Mouse (Mus musculus): ENCODE data around the gene Setd1b. TPM values are rescaled to one million over a fixed set of nuclear protein-coding genes. Genes with fewer than 3 reads are reported as not detected.

Setd1b gene
- polyA plus RNA-seq, 1 experiment from 2014 or later = 10.3 TPM

GRCm38 (mm10) chr5:123130814-123131148 is 11.2 kb upstream of the Setd1b start:
- Histone ChIP-seq H3K9ac (ENCODE audit: low read length) (no peak overlapping the region), H3K27ac (ENCODE audit: low read depth) (no peak overlapping the region), H3K36me3 (ENCODE audit: control insufficient read depth, insufficient read depth, low read length) (peaks cover 4% of the 10 kb centered on the region), H3K27me3 (replicated peaks; ENCODE audit: control insufficient read depth, insufficient read depth, low read length) (no peaks in the 10 kb centered on the region), H3K9me3 (ENCODE audit: control insufficient read depth, low read length) (no peaks in the 10 kb centered on the region), H3K4me2 (ENCODE audit: low read length) (no peak overlapping the region), H3K4me3 (ENCODE audit: low read depth, low read length) (no peak overlapping the region), H3K4me1 (replicated peaks; ENCODE audit: control insufficient read depth, insufficient read depth, low read length) (peaks cover 40% of the 10 kb centered on the region)
- WGBS = 82% methylated on average over 5 of the region's 5 CpGs
- ATAC-seq (replicated peaks; ENCODE audit: low FRiP score, low TSS enrichment, low read depth) (no peak), DNase-seq (ENCODE audit: low spot score) (no peak)

- H3K4me1 ChIP-seq (replicated peaks; ENCODE audit: control insufficient read depth, insufficient read depth, low read length) = peaks cover 57% of the 10 kb centered on the region
- DNase-seq (ENCODE audit: low spot score) (peak; percentile 87), ATAC-seq (replicated peaks; ENCODE audit: low FRiP score, low TSS enrichment, low read depth) (peak; percentile 12)
- WGBS = 3% methylated on average over 44 of the region's 44 CpGs
- peaks cover 4% of the 10 kb centered on the region for H3K36me3 ChIP-seq (ENCODE audit: control insufficient read depth, insufficient read depth, low read length)
- peak within 1 kb of the TSS; percentile 33 for H3K4me3 ChIP-seq (ENCODE audit: low read depth, low read length)
- H3K27ac ChIP-seq (ENCODE audit: low read depth) = peak within 1 kb of the TSS; percentile 100; the same call in 1 of the 2 replicates
- H3K4me2 ChIP-seq (ENCODE audit: low read length) = peak within 1 kb of the TSS; percentile 69
- no peaks in the 10 kb centered on the region for H3K9me3 ChIP-seq (ENCODE audit: control insufficient read depth, low read length)
- H3K27me3 ChIP-seq (replicated peaks; ENCODE audit: control insufficient read depth, insufficient read depth, low read length) = no peaks in the 10 kb centered on the region
- peak within 1 kb of the TSS; percentile 44 for H3K9ac ChIP-seq (ENCODE audit: low read length)
Observed at GRCm38 (mm10) chr5:123132308-123133071, 9.5 kb upstream of the Setd1b start, which contains the start of gene Rhof. Gene Rhof, minus strand, starts transcription at chr5:123132692.

- no peaks in the 10 kb centered on the region for H3K9me3 ChIP-seq (ENCODE audit: control insufficient read depth, low read length)
- peak overlapping the region; percentile 69 for H3K4me2 ChIP-seq (ENCODE audit: low read length)
- peaks cover 4% of the 10 kb centered on the region for H3K36me3 ChIP-seq (ENCODE audit: control insufficient read depth, insufficient read depth, low read length)
- H3K27me3 ChIP-seq (replicated peaks; ENCODE audit: control insufficient read depth, insufficient read depth, low read length) = no peaks in the 10 kb centered on the region
- 0 out of 2 replicates have a peak overlapping the region, but pooled peaks have one; percentile 33 for H3K4me3 ChIP-seq (ENCODE audit: low read depth, low read length)
- H3K9ac ChIP-seq (ENCODE audit: low read length) = no peak overlapping the region
- H3K27ac ChIP-seq (ENCODE audit: low read depth) = peak overlapping the region; percentile 100; the same call in 1 of the 2 replicates
- WGBS = 20% methylated on average over 18 of the region's 18 CpGs
- peaks cover 60% of the 10 kb centered on the region for H3K4me1 ChIP-seq (replicated peaks; ENCODE audit: control insufficient read depth, insufficient read depth, low read length)
- ATAC-seq (replicated peaks; ENCODE audit: low FRiP score, low TSS enrichment, low read depth) (no peak), DNase-seq (ENCODE audit: low spot score) (peak; percentile 99)
Observed at GRCm38 (mm10) chr5:123133083-123133783, 8.8 kb upstream of the Setd1b start.

- peak overlapping the region; percentile 100; the same call in 1 of the 2 replicates for H3K27ac ChIP-seq (ENCODE audit: low read depth)
- 25% methylated on average over 6 of the region's 7 CpGs for WGBS
- ATAC-seq (replicated peaks; ENCODE audit: low FRiP score, low TSS enrichment, low read depth) (no peak), DNase-seq (ENCODE audit: low spot score) (no peak)
- peaks cover 4% of the 10 kb centered on the region for H3K36me3 ChIP-seq (ENCODE audit: control insufficient read depth, insufficient read depth, low read length)
- peaks cover 60% of the 10 kb centered on the region for H3K4me1 ChIP-seq (replicated peaks; ENCODE audit: control insufficient read depth, insufficient read depth, low read length)
- H3K9ac ChIP-seq (ENCODE audit: low read length) = no peak overlapping the region
- H3K27me3 ChIP-seq (replicated peaks; ENCODE audit: control insufficient read depth, insufficient read depth, low read length) = no peaks in the 10 kb centered on the region
- peak overlapping the region; percentile 24; the same call in 1 of the 2 replicates for H3K4me2 ChIP-seq (ENCODE audit: low read length)
- H3K4me3 ChIP-seq (ENCODE audit: low read depth, low read length) = no peak overlapping the region
- H3K9me3 ChIP-seq (ENCODE audit: control insufficient read depth, low read length) = no peaks in the 10 kb centered on the region
Observed at GRCm38 (mm10) chr5:123133784-123134143, 8.2 kb upstream of the Setd1b start.

- peak; percentile 61 for DNase-seq (ENCODE audit: low spot score)
- no peak overlapping the region for H3K4me3 ChIP-seq (ENCODE audit: low read depth, low read length)
- peak overlapping the region; percentile 100 for H3K27ac ChIP-seq (ENCODE audit: low read depth)
- H3K36me3 ChIP-seq (ENCODE audit: control insufficient read depth, insufficient read depth, low read length) = peaks cover 4% of the 10 kb centered on the region
- peak overlapping the region; percentile 100 for H3K4me2 ChIP-seq (ENCODE audit: low read length)
- H3K27me3 ChIP-seq (replicated peaks; ENCODE audit: control insufficient read depth, insufficient read depth, low read length) = no peaks in the 10 kb centered on the region
- H3K9ac ChIP-seq (ENCODE audit: low read length) = no peak overlapping the region
- no peak for ATAC-seq (replicated peaks; ENCODE audit: low FRiP score, low TSS enrichment, low read depth)
- 21% methylated on average over 13 of the region's 13 CpGs for whole genome bisulfite sequencing
- no peaks in the 10 kb centered on the region for H3K9me3 ChIP-seq (ENCODE audit: control insufficient read depth, low read length)
- H3K4me1 ChIP-seq (replicated peaks; ENCODE audit: control insufficient read depth, insufficient read depth, low read length) = peaks cover 60% of the 10 kb centered on the region
Observed at GRCm38 (mm10) chr5:123134186-123134874, 7.7 kb upstream of the Setd1b start.

GRCm38 (mm10) chr5:123134875-123135382 is 7.1 kb upstream of the Setd1b start:
- ATAC-seq (replicated peaks; ENCODE audit: low FRiP score, low TSS enrichment, low read depth) = no peak
- 27% methylated on average over 8 of the region's 8 CpGs for WGBS

GRCm38 (mm10) chr5:123135471-123136360 is 6.3 kb upstream of the Setd1b start:
- Histone ChIP-seq H3K9ac (ENCODE audit: low read length) (peak overlapping the region; percentile 99), H3K27me3 (replicated peaks; ENCODE audit: control insufficient read depth, insufficient read depth, low read length) (no peaks in the 10 kb centered on the region), H3K36me3 (ENCODE audit: control insufficient read depth, insufficient read depth, low read length) (peaks cover 4% of the 10 kb centered on the region), H3K4me2 (ENCODE audit: low read length) (peak overlapping the region; percentile 100), H3K4me1 (replicated peaks; ENCODE audit: control insufficient read depth, insufficient read depth, low read length) (peaks cover 60% of the 10 kb centered on the region), H3K27ac (ENCODE audit: low read depth) (peak overlapping the region; percentile 100), H3K4me3 (ENCODE audit: low read depth, low read length) (peak overlapping the region; percentile 89), H3K9me3 (ENCODE audit: control insufficient read depth, low read length) (no peaks in the 10 kb centered on the region)
- WGBS = 5% methylated on average over 30 of the region's 30 CpGs
- ATAC-seq (replicated peaks; ENCODE audit: low FRiP score, low TSS enrichment, low read depth) (peak; percentile 16; the same call in 1 of the 2 replicates), DNase-seq (ENCODE audit: low spot score) (peak; percentile 82)

More at GRCm38 (mm10) chr5:123134875-123135382, 7.1 kb upstream of the Setd1b start:
- Histone ChIP-seq H3K27ac (ENCODE audit: low read depth) (peak overlapping the region; percentile 100), H3K9ac (ENCODE audit: low read length) (peak overlapping the region; percentile 34), H3K4me2 (ENCODE audit: low read length) (peak overlapping the region; percentile 100), H3K4me1 (replicated peaks; ENCODE audit: control insufficient read depth, insufficient read depth, low read length) (peaks cover 60% of the 10 kb centered on the region), H3K27me3 (replicated peaks; ENCODE audit: control insufficient read depth, insufficient read depth, low read length) (no peaks in the 10 kb centered on the region), H3K9me3 (ENCODE audit: control insufficient read depth, low read length) (no peaks in the 10 kb centered on the region), H3K36me3 (ENCODE audit: control insufficient read depth, insufficient read depth, low read length) (peaks cover 4% of the 10 kb centered on the region), H3K4me3 (ENCODE audit: low read depth, low read length) (peak overlapping the region; percentile 89)
- DNase-seq (ENCODE audit: low spot score) = no peak
